Mouse (Mus musculus) myocyte (in vitro differentiated cells): ENCODE data around the gene Rgs16.

Experiments used
- CEBPB ChIP-seq: IDR thresholded peaks from 2 replicates; pipeline ENCODE4 v1.6.1; 2011; ENCODE audit warnings: mild to moderate bottlenecking, moderate library complexity; ENCODE audit not compliant: poor library complexity, insufficient read depth, severe bottlenecking
- E2F4 ChIP-seq: IDR thresholded peaks from one replicate; pipeline ENCODE4 v1.6.1; 2011; ENCODE audit warnings: mild to moderate bottlenecking, control low read depth, moderate library complexity; ENCODE audit not compliant: insufficient read depth
- MAX ChIP-seq: IDR thresholded peaks from one replicate; pipeline ENCODE4 v1.6.1; 2011; ENCODE audit warnings: low read depth, mild to moderate bottlenecking, control low read depth
- MYOD1 ChIP-seq, 3 experiments: IDR thresholded peaks; one replicate each; pipeline ENCODE4 v1.6.1; 2011; ENCODE audit warnings: control low read depth in 2 of 3, low read depth in 2 of 3, mild to moderate bottlenecking in 2 of 3, moderate library complexity in 1 of 3; ENCODE audit not compliant: insufficient read length in 2 of 3, control insufficient read depth in 1 of 3
- MYOG ChIP-seq, 3 experiments: IDR thresholded peaks; one replicate each; pipeline ENCODE4 v1.6.1; 2011; ENCODE audit warnings: control low read depth in 2 of 3, low read depth in 2 of 3, mild to moderate bottlenecking in 2 of 3; ENCODE audit not compliant: insufficient read length in 2 of 3, control insufficient read depth in 1 of 3, insufficient read depth in 1 of 3
- POLR2A ChIP-seq: IDR thresholded peaks from one replicate; pipeline ENCODE4 v1.6.1; 2011; ENCODE audit warnings: low read depth, mild to moderate bottlenecking, control low read depth, moderate library complexity; ENCODE audit not compliant: insufficient read length
- POLR2AphosphoS2 ChIP-seq: IDR thresholded peaks from one replicate; pipeline ENCODE4 v1.6.1; 2011; ENCODE audit warnings: low read depth, control low read depth; ENCODE audit not compliant: insufficient read length
- REST ChIP-seq: IDR thresholded peaks from one replicate; pipeline ENCODE4 v1.6.1; 2011; ENCODE audit warnings: mild to moderate bottlenecking, control low read depth, moderate library complexity; ENCODE audit not compliant: insufficient read depth, insufficient read length
- SRF ChIP-seq: IDR thresholded peaks from one replicate; pipeline ENCODE4 v1.6.1; 2011; ENCODE audit warnings: low read depth; ENCODE audit not compliant: control insufficient read depth, insufficient read length
- TCF12 ChIP-seq: IDR thresholded peaks from one replicate; pipeline ENCODE4 v1.6.1; 2011; ENCODE audit warnings: mild to moderate bottlenecking, control low read depth; ENCODE audit not compliant: poor library complexity, insufficient read depth, severe bottlenecking
- TCF3 ChIP-seq: IDR thresholded peaks from one replicate; pipeline ENCODE4 v1.6.1; 2011; ENCODE audit warnings: low read depth, control low read depth; ENCODE audit not compliant: insufficient read length
- USF1 ChIP-seq: IDR thresholded peaks from one replicate; pipeline ENCODE4 v1.6.1; 2011; ENCODE audit warnings: low read depth, mild to moderate bottlenecking, control low read depth, moderate library complexity

DNA sequence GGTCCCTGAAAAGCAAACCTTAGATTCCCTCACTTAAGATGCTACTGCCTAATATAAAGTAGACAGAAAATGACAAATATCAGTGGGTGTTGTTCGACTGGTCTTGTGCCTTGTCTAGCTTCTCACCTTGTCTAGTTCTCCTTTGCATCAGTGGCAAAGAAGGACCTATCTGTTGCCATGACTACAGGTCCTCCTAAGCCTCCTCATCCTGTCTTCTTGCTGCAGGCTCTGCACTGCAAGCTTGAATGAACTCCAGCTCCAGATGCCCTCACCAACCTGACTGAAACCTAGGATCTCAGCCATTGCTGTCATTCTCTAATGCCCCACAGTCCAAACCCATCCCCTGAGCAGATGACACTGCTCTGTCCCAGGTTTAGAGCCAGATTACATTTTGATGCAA lies 22.2 kb upstream of the Rgs16 start:
- no peak for TF ChIP-seq POLR2A
- no peak for TF ChIP-seq E2F4
- TF ChIP-seq MYOG (IDR thresholded peaks at IDR 0.05; ENCODE audit: control insufficient read depth in 1 of 3, insufficient read depth in 1 of 3, insufficient read length in 2 of 3, low read depth in 2 of 3): no peak
- no peak for TF ChIP-seq TCF12
- TF ChIP-seq MAX: no peak
- TF ChIP-seq USF1: no peak
- TF ChIP-seq MYOD1 (IDR thresholded peaks at IDR 0.05; ENCODE audit: control insufficient read depth in 1 of 3, insufficient read length in 2 of 3, low read depth in 2 of 3): no peak
- TF ChIP-seq POLR2AphosphoS2: no peak
- TF ChIP-seq REST: no peak
- TF ChIP-seq SRF: no peak
- no peak for TF ChIP-seq CEBPB
- TF ChIP-seq TCF3: no peak
